Mouse (Mus musculus): ENCODE measurements at regions not wholly inside any gene's neighbourhood (a gene's known extent, or its start where the extent isn't known, plus 50 kb on each side); places are given as distances from the start of the nearest gene placed in this dataset.

- 87% methylated on average over 8 of the region's 8 CpGs for WGBS
- no peak for ATAC-seq (ENCODE audit: insufficient read depth, low FRiP score, low TSS enrichment)
- H3K4me1 ChIP-seq (ENCODE audit: control insufficient read depth, insufficient read depth, low read length), result no peaks in the 10 kb centered on the region
Observed at GRCm38 (mm10) chr13:51983002-51983401, 136.5 kb downstream of the Gadd45g start.

GRCm38 (mm10) chr13:51983575-51983974, 137.1 kb downstream of the Gadd45g start:
- Histone ChIP-seq H3K9me3 (ENCODE audit: control insufficient read depth, low read length) (no peaks in the 10 kb centered on the region), H3K36me3 (ENCODE audit: control insufficient read depth, insufficient read depth, low read length) (no peaks in the 10 kb centered on the region), H3K4me3 (ENCODE audit: low read depth, low read length) (no peak overlapping the region), H3K27ac (ENCODE audit: low read depth, low read length) (no peak overlapping the region), H3K4me1 (ENCODE audit: control insufficient read depth, insufficient read depth, low read length) (no peaks in the 10 kb centered on the region), H3K9ac (ENCODE audit: low read length) (no peak overlapping the region), H3K27me3 (ENCODE audit: control insufficient read depth, insufficient read depth, low read length) (no peaks in the 10 kb centered on the region), H3K4me2 (ENCODE audit: low read depth) (no peak overlapping the region)
- no peak for ATAC-seq (ENCODE audit: insufficient read depth, low FRiP score, low TSS enrichment)
- 96% methylated on average over 5 of the region's 5 CpGs for WGBS
- no peak for DNase-seq (ENCODE audit: low spot score)

More at GRCm38 (mm10) chr13:51983002-51983401, 136.5 kb downstream of the Gadd45g start:
- no peak overlapping the region for H3K4me2 ChIP-seq (ENCODE audit: low read depth)
- H3K27me3 ChIP-seq (ENCODE audit: control insufficient read depth, insufficient read depth, low read length), result no peaks in the 10 kb centered on the region
- no peaks in the 10 kb centered on the region for H3K36me3 ChIP-seq (ENCODE audit: control insufficient read depth, insufficient read depth, low read length)
- H3K4me3 ChIP-seq (ENCODE audit: low read depth, low read length), result no peak overlapping the region
- no peak overlapping the region for H3K27ac ChIP-seq (ENCODE audit: low read depth, low read length)
- no peak overlapping the region for H3K9ac ChIP-seq (ENCODE audit: low read length)
- H3K9me3 ChIP-seq (ENCODE audit: control insufficient read depth, low read length), result no peaks in the 10 kb centered on the region
- DNase-seq (ENCODE audit: low spot score), result no peak

GRCm38 (mm10) chr13:51991339-51991738, 144.9 kb downstream of the Gadd45g start:
- H3K9ac ChIP-seq (ENCODE audit: low read length), result no peak overlapping the region
- no peak overlapping the region for H3K4me2 ChIP-seq (ENCODE audit: low read depth)
- H3K36me3 ChIP-seq (ENCODE audit: control insufficient read depth, insufficient read depth, low read length), result no peaks in the 10 kb centered on the region
- no peak overlapping the region for H3K4me3 ChIP-seq (ENCODE audit: low read depth, low read length)
- H3K27ac ChIP-seq (ENCODE audit: low read depth, low read length), result no peak overlapping the region
- 89% methylated on average over 4 of the region's 4 CpGs for WGBS
- H3K4me1 ChIP-seq (ENCODE audit: control insufficient read depth, insufficient read depth, low read length), result no peaks in the 10 kb centered on the region
- DNase-seq (ENCODE audit: low spot score) (no peak), ATAC-seq (ENCODE audit: insufficient read depth, low FRiP score, low TSS enrichment) (no peak)
- no peaks in the 10 kb centered on the region for H3K27me3 ChIP-seq (ENCODE audit: control insufficient read depth, insufficient read depth, low read length)
- H3K9me3 ChIP-seq (ENCODE audit: control insufficient read depth, low read length), result no peaks in the 10 kb centered on the region

- Histone ChIP-seq H3K4me3 (ENCODE audit: low read depth, low read length) (no peak overlapping the region), H3K36me3 (ENCODE audit: control insufficient read depth, insufficient read depth, low read length) (no peaks in the 10 kb centered on the region), H3K4me2 (ENCODE audit: low read depth) (no peak overlapping the region), H3K9ac (ENCODE audit: low read length) (no peak overlapping the region), H3K4me1 (ENCODE audit: control insufficient read depth, insufficient read depth, low read length) (no peaks in the 10 kb centered on the region), H3K9me3 (ENCODE audit: control insufficient read depth, low read length) (no peaks in the 10 kb centered on the region), H3K27me3 (ENCODE audit: control insufficient read depth, insufficient read depth, low read length) (no peaks in the 10 kb centered on the region), H3K27ac (ENCODE audit: low read depth, low read length) (no peak overlapping the region)
- no peak for ATAC-seq (ENCODE audit: insufficient read depth, low FRiP score, low TSS enrichment)
- DNase-seq (ENCODE audit: low spot score), result no peak
- 71% methylated on average over 6 of the region's 6 CpGs for WGBS
Observed at GRCm38 (mm10) chr13:51992878-51993277, 146.4 kb downstream of the Gadd45g start.

- H3K27ac ChIP-seq (ENCODE audit: low read depth, low read length), result no peak overlapping the region
- H3K36me3 ChIP-seq (ENCODE audit: control insufficient read depth, insufficient read depth, low read length), result no peaks in the 10 kb centered on the region
- DNase-seq (ENCODE audit: low spot score) (no peak), ATAC-seq (ENCODE audit: insufficient read depth, low FRiP score, low TSS enrichment) (no peak)
- WGBS, result 75% methylated on average over 4 of the region's 4 CpGs
- no peaks in the 10 kb centered on the region for H3K4me1 ChIP-seq (ENCODE audit: control insufficient read depth, insufficient read depth, low read length)
- H3K9me3 ChIP-seq (ENCODE audit: control insufficient read depth, low read length), result no peaks in the 10 kb centered on the region
- H3K4me3 ChIP-seq (ENCODE audit: low read depth, low read length), result no peak overlapping the region
- H3K9ac ChIP-seq (ENCODE audit: low read length), result no peak overlapping the region
- no peaks in the 10 kb centered on the region for H3K27me3 ChIP-seq (ENCODE audit: control insufficient read depth, insufficient read depth, low read length)
- no peak overlapping the region for H3K4me2 ChIP-seq (ENCODE audit: low read depth)
Observed at GRCm38 (mm10) chr13:51996163-51996562, 149.7 kb downstream of the Gadd45g start.

GRCm38 (mm10) chr13:51998542-51998941, 152.1 kb downstream of the Gadd45g start:
- WGBS, result 93% methylated on average over 7 of the region's 7 CpGs
- Histone ChIP-seq H3K27me3 (ENCODE audit: control insufficient read depth, insufficient read depth, low read length) (no peaks in the 10 kb centered on the region), H3K9ac (ENCODE audit: low read length) (no peak overlapping the region), H3K4me3 (ENCODE audit: low read depth, low read length) (no peak overlapping the region), H3K27ac (ENCODE audit: low read depth, low read length) (no peak overlapping the region), H3K4me1 (ENCODE audit: control insufficient read depth, insufficient read depth, low read length) (no peaks in the 10 kb centered on the region), H3K36me3 (ENCODE audit: control insufficient read depth, insufficient read depth, low read length) (no peaks in the 10 kb centered on the region), H3K4me2 (ENCODE audit: low read depth) (no peak overlapping the region), H3K9me3 (ENCODE audit: control insufficient read depth, low read length) (no peaks in the 10 kb centered on the region)
- ATAC-seq (ENCODE audit: insufficient read depth, low FRiP score, low TSS enrichment) (no peak), DNase-seq (ENCODE audit: low spot score) (no peak)

GRCm38 (mm10) chr13:52001811-52002210, 155.3 kb downstream of the Gadd45g start:
- Histone ChIP-seq H3K9me3 (ENCODE audit: control insufficient read depth, low read length) (no peaks in the 10 kb centered on the region), H3K4me2 (ENCODE audit: low read depth) (no peak overlapping the region), H3K4me3 (ENCODE audit: low read depth, low read length) (no peak overlapping the region), H3K4me1 (ENCODE audit: control insufficient read depth, insufficient read depth, low read length) (no peaks in the 10 kb centered on the region), H3K9ac (ENCODE audit: low read length) (no peak overlapping the region), H3K27ac (ENCODE audit: low read depth, low read length) (no peak overlapping the region), H3K27me3 (ENCODE audit: control insufficient read depth, insufficient read depth, low read length) (no peaks in the 10 kb centered on the region), H3K36me3 (ENCODE audit: control insufficient read depth, insufficient read depth, low read length) (no peaks in the 10 kb centered on the region)
- ATAC-seq (ENCODE audit: insufficient read depth, low FRiP score, low TSS enrichment) (no peak), DNase-seq (ENCODE audit: low spot score) (no peak)
- 56% methylated on average over 12 of the region's 12 CpGs for WGBS

GRCm38 (mm10) chr13:52003946-52004539, 157.6 kb downstream of the Gadd45g start:
- H3K27me3 ChIP-seq (ENCODE audit: control insufficient read depth, insufficient read depth, low read length), result no peaks in the 10 kb centered on the region
- DNase-seq (ENCODE audit: low spot score), result no peak
- WGBS, result 83% methylated on average over 5 of the region's 5 CpGs

GRCm38 (mm10) chr13:52007585-52008395, 161.3 kb downstream of the Gadd45g start:
- ATAC-seq (ENCODE audit: insufficient read depth, low FRiP score, low TSS enrichment) (no peak), DNase-seq (ENCODE audit: low spot score) (no peak)
- no peaks in the 10 kb centered on the region for H3K4me1 ChIP-seq (ENCODE audit: control insufficient read depth, insufficient read depth, low read length)
- no peaks in the 10 kb centered on the region for H3K9me3 ChIP-seq (ENCODE audit: control insufficient read depth, low read length)
- no peak overlapping the region for H3K4me3 ChIP-seq (ENCODE audit: low read depth, low read length)
- no peak overlapping the region for H3K27ac ChIP-seq (ENCODE audit: low read depth, low read length)
- H3K36me3 ChIP-seq (ENCODE audit: control insufficient read depth, insufficient read depth, low read length), result no peaks in the 10 kb centered on the region
- H3K4me2 ChIP-seq (ENCODE audit: low read depth), result no peak overlapping the region
- H3K9ac ChIP-seq (ENCODE audit: low read length), result no peak overlapping the region
- no peaks in the 10 kb centered on the region for H3K27me3 ChIP-seq (ENCODE audit: control insufficient read depth, insufficient read depth, low read length)
- WGBS, result 62% methylated on average over 6 of the region's 6 CpGs

More at GRCm38 (mm10) chr13:52003946-52004539, 157.6 kb downstream of the Gadd45g start:
- ATAC-seq (ENCODE audit: insufficient read depth, low FRiP score, low TSS enrichment), result no peak
- Histone ChIP-seq H3K9ac (ENCODE audit: low read length) (no peak overlapping the region), H3K9me3 (ENCODE audit: control insufficient read depth, low read length) (no peaks in the 10 kb centered on the region), H3K4me1 (ENCODE audit: control insufficient read depth, insufficient read depth, low read length) (no peaks in the 10 kb centered on the region), H3K4me2 (ENCODE audit: low read depth) (no peak overlapping the region), H3K4me3 (ENCODE audit: low read depth, low read length) (no peak overlapping the region), H3K36me3 (ENCODE audit: control insufficient read depth, insufficient read depth, low read length) (no peaks in the 10 kb centered on the region), H3K27ac (ENCODE audit: low read depth, low read length) (no peak overlapping the region)
